Mouse (Mus musculus): ENCODE results near the gene Ghsr. TPM values are rescaled to one million over a fixed set of nuclear protein-coding genes. Genes with fewer than 3 reads are reported as not detected.

Gene Ghsr
- not detected for polyA plus RNA-seq (2014; fragmentation: Illumina TruSeq; extraction: RNeasy Lipid Tissue Mini Kit (QIAGEN cat#74804); ENCODE audit: low read depth, low replicate concordance)

DNA sequence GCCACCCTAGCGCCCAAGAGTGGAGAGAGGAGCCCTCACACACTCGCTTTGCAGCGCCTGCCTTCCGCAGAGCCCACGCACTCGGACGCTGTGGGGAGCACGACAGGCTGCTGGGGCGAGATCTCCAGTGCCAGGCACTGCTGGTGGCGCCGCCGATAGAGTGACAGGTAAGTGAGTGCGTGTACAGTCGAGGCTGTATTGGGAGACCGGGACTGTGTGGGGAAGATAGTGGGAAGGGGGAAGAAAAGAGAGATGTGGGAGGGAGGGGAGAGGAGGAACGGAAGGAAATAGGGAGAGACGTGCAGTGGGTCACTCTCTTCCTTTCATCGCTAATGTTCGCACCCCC is at the start of gene Ghsr:
TSS of gene Ghsr (plus strand) at position 76 of the 346 bp plus-strand sequence.

Other genes starting within 250 kb of the Ghsr start
- gene Ect2, start 217.5 kb upstream of the Ghsr start, polyA plus RNA-seq (2014; fragmentation: Illumina TruSeq; extraction: RNeasy Lipid Tissue Mini Kit (QIAGEN cat#74804); ENCODE audit: low read depth, low replicate concordance): 1.7 TPM
- gene Nceh1, start 188.4 kb upstream of the Ghsr start, polyA plus RNA-seq (2014; fragmentation: Illumina TruSeq; extraction: RNeasy Lipid Tissue Mini Kit (QIAGEN cat#74804); ENCODE audit: low read depth, low replicate concordance): 28.6 TPM
- 5.2 TPM for gene Tnfsf10, start 54.3 kb upstream of the Ghsr start, polyA plus RNA-seq (2014; fragmentation: Illumina TruSeq; extraction: RNeasy Lipid Tissue Mini Kit (QIAGEN cat#74804); ENCODE audit: low read depth, low replicate concordance)

All from liver, adult 10 weeks (tissue).